Mouse (Mus musculus): ENCODE measurements around the gene Eif3i.

- TF ChIP-seq EP300 (IDR thresholded peaks at IDR 0.05) (no peak), CTCF (IDR thresholded peaks at IDR 0.05) (no peak)
Measured at GRCm38 (mm10) chr4:129620419-129621282, 20.2 kb upstream of the Eif3i start.

Measured in lung, postnatal 0 days (tissue).